Mouse (Mus musculus) limb, embryonic 14.5 days (tissue): Measurements from ENCODE around the gene Gsn. TPM values are rescaled to one million over a fixed set of nuclear protein-coding genes. Genes with fewer than 3 reads are reported as not detected.

ENCODE experiments used
- ATAC-seq: fragments of 200-750 bp; cut with Nextera tagmentation; 2 replicates; pipeline ENCODE4 v1.8.0; 2017; ENCODE audit warnings: low read depth, moderate number of reproducible peaks, moderate TSS enrichment; ENCODE audit not compliant: low FRiP score
- DNase-seq: peaks from one replicate; pipeline ENCODE4 v3.0.0-alpha.2; 2015; ENCODE audit warnings: low spot score
- H3K27ac ChIP-seq: fragments of 300-500 bp; sonication (generic); replicated peaks from 2 replicates; pipeline ENCODE4 v1.5.1; 2014; ENCODE audit warnings: low read depth, mild to moderate bottlenecking, low read length, moderate library complexity, mixed read lengths
- H3K27me3 ChIP-seq: fragments of 300-500 bp; sonication (generic); 2 replicates; pipeline ENCODE4 v1.6.1; 2014; ENCODE audit warnings: low read length, mixed read lengths; ENCODE audit not compliant: control insufficient read depth, insufficient read depth
- H3K36me3 ChIP-seq: fragments of 300-500 bp; sonication (generic); 2 replicates; pipeline ENCODE4 v1.6.1; 2014; ENCODE audit warnings: mild to moderate bottlenecking, low read length, moderate library complexity, mixed read lengths; ENCODE audit not compliant: control insufficient read depth, insufficient read depth
- H3K4me1 ChIP-seq: fragments of 300-500 bp; sonication (generic); 2 replicates; pipeline ENCODE4 v1.6.1; 2014; ENCODE audit warnings: antibody characterized with exemption, low read length, mixed read lengths; ENCODE audit not compliant: control insufficient read depth, insufficient read depth
- H3K4me2 ChIP-seq: fragments of 300-500 bp; sonication (generic); replicated peaks from 2 replicates; pipeline ENCODE4 v1.6.1; 2014; ENCODE audit warnings: low read depth, mild to moderate bottlenecking, low read length, moderate library complexity; ENCODE audit not compliant: severe bottlenecking
- H3K4me3 ChIP-seq: fragments of 300-500 bp; sonication (generic); replicated peaks from 2 replicates; pipeline ENCODE4 v1.5.1; 2014; ENCODE audit warnings: low read length
- H3K9ac ChIP-seq: fragments of 300-500 bp; sonication (generic); 2 replicates; pipeline ENCODE4 v1.6.1; 2014; ENCODE audit warnings: mild to moderate bottlenecking, low read depth, low read length, moderate library complexity; ENCODE audit not compliant: severe bottlenecking
- H3K9me3 ChIP-seq: fragments of 300-500 bp; sonication (generic); 2 replicates; pipeline ENCODE4 v1.6.1; 2016; ENCODE audit warnings: low read length; ENCODE audit not compliant: control insufficient read depth
- POLR2A ChIP-seq: fragments of 200-500 bp; IDR thresholded peaks from 2 replicates; pipeline ENCODE4 v1.8.0; 2012; ENCODE audit warnings: inconsistent platforms, mild to moderate bottlenecking, moderate library complexity, borderline replicate concordance; ENCODE audit not compliant: insufficient read depth, insufficient read length; ENCODE audit errors: extremely low read depth
- WGBS: fragments of 180-500 bp; shearing (Covaris S2); extraction: QIAGEN DNeasy Blood & Tissue Kit; methylation state at CpG from one replicate; pipeline ENCODE4 v1.1.7; 2014; 5-methylcytosine and 5-hydroxymethylcytosine counted together
- polyA plus RNA-seq, 2 experiments: library from polyadenylated mRNA; depleted of rRNA in 1 of 2; stranded (reverse) in 1 of 2; unstranded in 1 of 2; fragments of >200 nt; fragmentation: Nextera tagmentation in 1 of 2; extraction: Ambion mirVana in 1 of 2; gene quantifications; 2 replicates each; pipeline versions ENCODE4 v1.2.1 to v1.2.3; 2012 to 2014

Gsn gene
- polyA plus RNA-seq, 2 experiments, result 160 to 214 TPM

DNA sequence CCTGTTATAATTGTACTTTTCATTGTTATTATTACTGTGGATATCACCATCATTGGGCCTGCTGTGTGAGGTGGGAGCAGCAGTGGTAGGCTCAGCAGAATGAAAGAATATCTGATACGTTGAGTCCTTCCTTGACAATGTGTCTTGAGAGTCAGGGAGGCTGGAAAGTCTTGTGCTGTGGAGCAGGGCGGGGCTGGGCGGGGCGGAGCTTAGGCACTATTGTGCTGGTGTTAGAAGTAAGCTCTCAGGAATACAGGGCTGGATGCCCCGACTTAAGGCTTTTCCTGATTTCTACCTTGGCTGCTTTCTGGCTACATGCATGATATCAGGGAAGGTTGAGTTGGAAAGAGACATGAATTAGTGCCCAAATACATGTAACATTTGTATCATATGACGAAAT lies 3.4 kb upstream of the Gsn start:
- H3K27me3 ChIP-seq, result peaks cover 8% of the 10 kb centered on the region; the same call in 1 of the 2 replicates
- peaks cover 8% of the 10 kb centered on the region for H3K4me1 ChIP-seq
- DNase-seq (no peak), ATAC-seq (no peak)
- no peaks in the 10 kb centered on the region for H3K9me3 ChIP-seq
- TF ChIP-seq POLR2A, result no peak
- 42% methylated on average over 6 of the region's 6 CpGs for WGBS
- no peak overlapping the region for H3K27ac ChIP-seq
- H3K9ac ChIP-seq, result no peak overlapping the region
- no peak overlapping the region for H3K4me3 ChIP-seq
- H3K4me2 ChIP-seq, result no peak overlapping the region
- no peaks in the 10 kb centered on the region for H3K36me3 ChIP-seq

GRCm38 (mm10) chr2:35253751-35254150 lies 2.4 kb upstream of the Gsn start:
- Histone ChIP-seq H3K9me3 (no peaks in the 10 kb centered on the region), H3K27ac (no peak overlapping the region), H3K4me3 (no peak overlapping the region), H3K27me3 (peaks cover 8% of the 10 kb centered on the region; the same call in 1 of the 2 replicates), H3K4me1 (peaks cover 16% of the 10 kb centered on the region), H3K36me3 (no peaks in the 10 kb centered on the region), H3K4me2 (no peak overlapping the region), H3K9ac (no peak overlapping the region)
- DNase-seq, result no peak
- no peak for ATAC-seq
- WGBS, result 90% methylated on average over 4 of the region's 4 CpGs
- no peak for TF ChIP-seq POLR2A

- no peak overlapping the region for H3K27ac ChIP-seq
- peaks cover 28% of the 10 kb centered on the region for H3K4me1 ChIP-seq
- H3K9ac ChIP-seq, result no peak overlapping the region
- no peak for TF ChIP-seq POLR2A
- H3K9me3 ChIP-seq, result no peaks in the 10 kb centered on the region
- peaks cover 8% of the 10 kb centered on the region; the same call in 1 of the 2 replicates for H3K27me3 ChIP-seq
- no peak overlapping the region for H3K4me2 ChIP-seq
- no peaks in the 10 kb centered on the region for H3K36me3 ChIP-seq
- 64% methylated on average over 5 of the region's 5 CpGs for WGBS
- DNase-seq (no peak), ATAC-seq (no peak)
- H3K4me3 ChIP-seq, result no peak overlapping the region
These were observed 1.2 kb upstream of the Gsn start for GRCm38 (mm10) chr2:35255004-35255403.

DNA sequence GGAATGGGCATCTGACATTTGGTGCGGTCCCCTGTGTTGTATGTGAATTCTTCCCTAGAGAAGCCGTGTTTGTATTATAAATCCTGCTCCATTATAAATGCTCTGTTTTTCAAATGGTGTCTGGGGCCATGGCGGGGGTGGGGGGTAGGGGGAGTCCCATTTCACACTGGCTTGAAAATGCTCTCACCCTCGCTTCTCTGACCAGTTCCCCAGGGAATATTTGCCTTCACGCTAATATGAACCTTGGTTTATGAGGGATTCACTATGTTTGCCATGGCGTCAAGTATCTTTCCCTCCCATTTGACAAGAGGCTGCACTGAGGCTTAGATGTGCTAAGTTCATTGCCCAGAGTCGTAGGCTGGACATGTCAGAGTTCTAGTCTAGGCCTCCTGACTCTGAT lies 718 bp upstream of the Gsn start:
- Histone ChIP-seq H3K4me2 (peak overlapping the region; percentile 95; the same call in 1 of the 2 replicates), H3K9ac (no peak overlapping the region), H3K27ac (no peak overlapping the region), H3K27me3 (peaks cover 8% of the 10 kb centered on the region; the same call in 1 of the 2 replicates), H3K4me1 (peaks cover 28% of the 10 kb centered on the region), H3K9me3 (no peaks in the 10 kb centered on the region), H3K36me3 (no peaks in the 10 kb centered on the region), H3K4me3 (no peak overlapping the region)
- TF ChIP-seq POLR2A, result no peak
- WGBS, result 70% methylated on average over 7 of the region's 7 CpGs
- ATAC-seq, result no peak
- DNase-seq, result no peak

DNA sequence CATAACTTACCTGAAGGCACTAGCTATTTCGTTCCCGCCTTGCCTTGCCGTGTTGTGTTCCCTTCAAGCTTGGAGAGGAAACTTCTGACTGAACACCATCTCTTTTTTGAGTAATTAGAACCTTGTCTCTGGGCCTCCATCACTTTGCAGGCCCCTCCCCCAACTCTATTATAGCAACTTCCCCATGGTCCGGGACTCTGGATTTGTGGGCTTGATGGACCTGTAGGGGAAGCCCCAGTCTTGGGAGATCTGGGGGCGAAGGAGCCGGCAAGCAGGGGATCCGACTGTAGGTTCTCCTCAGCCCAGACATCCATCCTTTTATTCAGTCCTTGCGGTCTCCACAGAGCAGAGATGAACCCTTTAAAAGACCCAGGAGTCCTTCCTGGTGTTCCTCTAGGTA lies 752 bp downstream of the Gsn start:
- peak overlapping the region; percentile 65 for H3K9ac ChIP-seq
- peak overlapping the region; percentile 95 for H3K4me2 ChIP-seq
- H3K4me3 ChIP-seq, result peak overlapping the region; percentile 65
- H3K27ac ChIP-seq, result no peak overlapping the region
- peaks cover 28% of the 10 kb centered on the region for H3K4me1 ChIP-seq
- H3K36me3 ChIP-seq, result no peaks in the 10 kb centered on the region
- 36% methylated on average over 8 of the region's 8 CpGs for WGBS
- no peak for ATAC-seq
- H3K9me3 ChIP-seq, result no peaks in the 10 kb centered on the region
- no peak for TF ChIP-seq POLR2A
- H3K27me3 ChIP-seq, result peaks cover 8% of the 10 kb centered on the region; the same call in 1 of the 2 replicates
- no peak for DNase-seq

DNA sequence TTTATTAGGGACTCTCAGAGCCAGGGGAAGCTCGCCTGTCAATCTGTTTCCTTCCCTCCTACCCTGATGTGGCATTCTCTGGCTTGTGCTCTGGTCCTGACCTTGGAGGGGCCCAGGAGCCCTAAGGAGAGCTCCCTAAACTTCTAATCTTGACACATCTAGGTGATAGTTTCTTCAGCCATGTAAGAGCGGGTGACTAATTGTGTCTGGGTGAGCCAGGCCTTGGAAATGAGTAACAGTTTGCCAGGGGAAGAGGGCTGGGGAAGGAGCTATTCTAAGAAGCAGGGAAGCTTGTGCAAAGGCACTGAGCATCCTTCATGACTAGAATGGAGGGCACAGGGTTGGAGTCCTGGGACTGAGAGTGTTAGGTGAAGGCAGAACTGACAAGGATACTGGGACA lies 1.7 kb downstream of the Gsn start:
- Histone ChIP-seq H3K27ac (no peak overlapping the region), H3K4me3 (0 out of 2 replicates have a peak overlapping the region, but pooled peaks have one; percentile 65), H3K27me3 (peaks cover 8% of the 10 kb centered on the region; the same call in 1 of the 2 replicates), H3K9ac (no peak overlapping the region), H3K4me2 (peak overlapping the region; percentile 95; the same call in 1 of the 2 replicates), H3K9me3 (no peaks in the 10 kb centered on the region), H3K4me1 (peaks cover 28% of the 10 kb centered on the region), H3K36me3 (no peaks in the 10 kb centered on the region)
- ATAC-seq (no peak), DNase-seq (no peak)
- no peak for TF ChIP-seq POLR2A
- 83% methylated on average over 2 of the region's 2 CpGs for WGBS
